Mouse (Mus musculus): Measurements from ENCODE around the gene Kif5a.

DNA sequence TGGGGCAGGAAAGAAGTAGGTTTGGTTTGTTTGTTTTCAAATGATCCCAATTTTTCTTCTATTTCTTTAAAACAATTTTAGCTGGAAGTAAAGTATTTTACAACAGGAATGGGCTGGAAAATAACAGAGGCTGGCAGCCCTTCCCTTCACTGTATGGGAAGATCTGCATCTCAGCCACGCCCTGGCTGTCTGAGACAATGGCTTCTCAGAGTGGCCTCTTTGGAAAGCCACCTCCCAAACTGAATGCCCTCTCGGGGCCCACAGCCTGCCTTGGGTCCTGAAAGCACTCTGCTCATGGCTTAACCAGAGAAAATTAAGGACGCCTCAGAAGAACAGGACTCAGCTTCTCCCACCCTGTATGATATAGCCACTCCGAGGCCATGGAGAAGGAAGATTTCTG is 6.7 kb upstream of the Kif5a start:
- no peak for TF ChIP-seq CHD2 (IDR thresholded peaks at IDR 0.05; ENCODE audit: low read depth, low read length)
- no peak for TF ChIP-seq ZC3H11A (IDR thresholded peaks at IDR 0.05; ENCODE audit: borderline replicate concordance, low read depth, low read length)

All from ES-E14 (cell line).